Mouse (Mus musculus) embryonic fibroblast, embryonic 13.5 days (primary cell): ENCODE results near the gene Cep112.

Experiments used
- CTCF ChIP-seq: IDR thresholded peaks from 2 replicates; pipeline ENCODE4 v1.5.1; 2011; ENCODE audit warnings: mild to moderate bottlenecking, control low read depth, low read length, moderate library complexity, borderline replicate concordance; ENCODE audit not compliant: insufficient read depth
- POLR2A ChIP-seq: IDR thresholded peaks from 2 replicates; pipeline ENCODE4 v1.6.1; 2011; ENCODE audit warnings: low read depth, mild to moderate bottlenecking, control low read depth, low read length, moderate library complexity

DNA sequence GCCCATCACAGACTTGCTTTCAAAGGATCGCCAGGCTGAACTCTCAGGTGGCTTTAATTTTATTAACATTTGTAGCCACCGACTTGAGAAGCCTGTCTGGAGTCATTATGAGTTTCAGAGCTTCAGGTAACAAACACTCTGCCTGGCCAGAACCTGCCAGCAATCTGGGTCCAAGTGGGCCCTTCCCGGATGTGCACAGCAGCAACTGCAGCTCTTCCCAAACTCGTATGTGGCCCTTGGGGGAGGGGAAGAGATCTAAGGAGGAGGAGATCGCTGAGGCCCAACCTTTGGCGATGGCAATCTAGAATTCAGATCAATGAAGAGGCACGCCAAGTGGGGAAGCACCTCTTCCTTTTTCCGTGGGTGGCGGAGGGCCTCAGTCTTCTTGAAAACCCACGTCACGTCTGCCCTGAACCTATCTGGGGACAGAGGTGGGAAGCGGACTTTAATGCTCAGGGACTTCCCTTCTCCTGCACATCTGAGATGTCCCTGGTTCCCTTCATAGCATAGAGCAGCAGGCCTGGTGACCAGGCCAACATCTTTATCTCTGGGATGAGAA, 468.3 kb downstream of the Cep112 start:
- no peak for TF ChIP-seq CTCF
- TF ChIP-seq POLR2A, result no peak
